Mouse (Mus musculus) limb, embryonic 14.5 days (tissue): Measurements from ENCODE around the gene Hps5. TPM values are rescaled to one million over a fixed set of nuclear protein-coding genes. Genes with fewer than 3 reads are reported as not detected.

Experiments used
- ATAC-seq: fragments of 200-750 bp; cut with Nextera tagmentation; 2 replicates; pipeline ENCODE4 v1.8.0; 2017; ENCODE audit warnings: low read depth, moderate number of reproducible peaks, moderate TSS enrichment; ENCODE audit not compliant: low FRiP score
- DNase-seq: peaks from one replicate; pipeline ENCODE4 v3.0.0-alpha.2; 2015; ENCODE audit warnings: low spot score
- H3K27ac ChIP-seq: fragments of 300-500 bp; sonication (generic); replicated peaks from 2 replicates; pipeline ENCODE4 v1.5.1; 2014; ENCODE audit warnings: low read depth, mild to moderate bottlenecking, low read length, moderate library complexity, mixed read lengths
- H3K27me3 ChIP-seq: fragments of 300-500 bp; sonication (generic); 2 replicates; pipeline ENCODE4 v1.6.1; 2014; ENCODE audit warnings: low read length, mixed read lengths; ENCODE audit not compliant: control insufficient read depth, insufficient read depth
- H3K36me3 ChIP-seq: fragments of 300-500 bp; sonication (generic); 2 replicates; pipeline ENCODE4 v1.6.1; 2014; ENCODE audit warnings: mild to moderate bottlenecking, low read length, moderate library complexity, mixed read lengths; ENCODE audit not compliant: control insufficient read depth, insufficient read depth
- H3K4me1 ChIP-seq: fragments of 300-500 bp; sonication (generic); 2 replicates; pipeline ENCODE4 v1.6.1; 2014; ENCODE audit warnings: antibody characterized with exemption, low read length, mixed read lengths; ENCODE audit not compliant: control insufficient read depth, insufficient read depth
- H3K4me2 ChIP-seq: fragments of 300-500 bp; sonication (generic); replicated peaks from 2 replicates; pipeline ENCODE4 v1.6.1; 2014; ENCODE audit warnings: low read depth, mild to moderate bottlenecking, low read length, moderate library complexity; ENCODE audit not compliant: severe bottlenecking
- H3K4me3 ChIP-seq: fragments of 300-500 bp; sonication (generic); replicated peaks from 2 replicates; pipeline ENCODE4 v1.5.1; 2014; ENCODE audit warnings: low read length
- H3K9ac ChIP-seq: fragments of 300-500 bp; sonication (generic); 2 replicates; pipeline ENCODE4 v1.6.1; 2014; ENCODE audit warnings: mild to moderate bottlenecking, low read depth, low read length, moderate library complexity; ENCODE audit not compliant: severe bottlenecking
- H3K9me3 ChIP-seq: fragments of 300-500 bp; sonication (generic); 2 replicates; pipeline ENCODE4 v1.6.1; 2016; ENCODE audit warnings: low read length; ENCODE audit not compliant: control insufficient read depth
- POLR2A ChIP-seq: fragments of 200-500 bp; IDR thresholded peaks from 2 replicates; pipeline ENCODE4 v1.8.0; 2012; ENCODE audit warnings: inconsistent platforms, mild to moderate bottlenecking, moderate library complexity, borderline replicate concordance; ENCODE audit not compliant: insufficient read depth, insufficient read length; ENCODE audit errors: extremely low read depth
- WGBS: fragments of 180-500 bp; shearing (Covaris S2); extraction: QIAGEN DNeasy Blood & Tissue Kit; methylation state at CpG from one replicate; pipeline ENCODE4 v1.1.7; 2014; 5-methylcytosine and 5-hydroxymethylcytosine counted together
- polyA plus RNA-seq, 2 experiments: library from polyadenylated mRNA; depleted of rRNA in 1 of 2; stranded (reverse) in 1 of 2; unstranded in 1 of 2; fragments of >200 nt; fragmentation: Nextera tagmentation in 1 of 2; extraction: Ambion mirVana in 1 of 2; gene quantifications; 2 replicates each; pipeline versions ENCODE4 v1.2.1 to v1.2.3; 2012 to 2014

Gene Hps5
- polyA plus RNA-seq, 2 experiments, result 20.6 to 34.2 TPM

DNA sequence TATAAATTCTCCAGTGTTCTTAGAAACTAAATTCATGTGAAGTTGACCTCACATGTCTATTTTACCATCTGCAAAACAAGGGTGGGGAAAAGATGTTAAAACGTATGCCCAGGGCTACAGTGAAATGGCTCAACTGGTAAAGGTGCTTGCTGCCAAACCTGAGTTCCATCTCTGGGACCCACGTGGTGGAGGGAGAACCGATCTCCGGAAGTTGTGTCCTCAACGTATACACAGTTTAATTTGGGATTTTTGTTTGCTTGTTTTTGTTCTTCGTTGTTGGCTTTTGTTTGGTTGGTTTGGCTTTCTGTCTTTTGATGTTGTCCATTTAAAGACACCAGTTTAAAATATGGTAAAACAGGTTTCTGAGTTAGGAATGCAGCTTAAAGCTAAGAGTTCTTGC, 915 bp upstream of the Hps5 start:
- Histone ChIP-seq H3K9me3 (no peaks in the 10 kb centered on the region), H3K9ac (peak overlapping the region; percentile 93), H3K27me3 (no peaks in the 10 kb centered on the region), H3K4me3 (peak overlapping the region; percentile 94), H3K27ac (no peak overlapping the region), H3K4me1 (peaks cover 16% of the 10 kb centered on the region), H3K36me3 (peaks cover 17% of the 10 kb centered on the region), H3K4me2 (peak overlapping the region; percentile 77)
- TF ChIP-seq POLR2A, result no peak
- DNase-seq (no peak), ATAC-seq (no peak)
- WGBS, result 63% methylated on average over 6 of the region's 6 CpGs

DNA sequence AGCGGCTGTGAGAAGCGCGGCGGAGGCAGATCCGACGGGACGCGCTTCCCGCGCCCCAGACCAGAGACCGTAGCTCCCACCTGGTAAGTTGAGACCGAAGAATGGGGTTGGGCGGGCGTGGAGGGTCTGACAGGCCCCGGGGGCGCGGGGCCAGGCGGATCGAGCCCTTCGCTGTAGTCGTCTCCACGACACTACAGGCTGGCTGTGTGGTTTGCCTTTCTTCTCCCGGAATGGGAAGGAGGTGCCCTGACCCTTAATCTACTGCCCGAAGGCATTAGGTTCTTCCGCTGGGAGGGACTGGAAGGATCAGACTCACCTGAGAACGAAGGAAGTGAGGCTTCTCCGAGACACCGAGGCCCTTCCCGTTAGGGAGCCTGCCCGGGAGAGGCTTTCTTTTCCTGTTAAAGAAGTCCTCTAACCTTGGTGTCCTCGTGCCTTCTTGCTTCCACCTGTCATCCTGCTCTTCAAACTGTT, 379 bp upstream of the Hps5 start:
- DNase-seq (no peak), ATAC-seq (peak; percentile 32)
- peaks cover 13% of the 10 kb centered on the region for H3K36me3 ChIP-seq
- H3K9me3 ChIP-seq, result no peaks in the 10 kb centered on the region
- H3K27ac ChIP-seq, result peak overlapping the region; percentile 90; the same call in 1 of the 2 replicates
- peaks cover 16% of the 10 kb centered on the region for H3K4me1 ChIP-seq
- under 1% methylated on average over 28 of the region's 31 CpGs for WGBS
- no peak for TF ChIP-seq POLR2A
- no peaks in the 10 kb centered on the region for H3K27me3 ChIP-seq
- H3K9ac ChIP-seq, result peak overlapping the region; percentile 93
- peak overlapping the region; percentile 94 for H3K4me3 ChIP-seq
- H3K4me2 ChIP-seq, result peak overlapping the region; percentile 77

DNA sequence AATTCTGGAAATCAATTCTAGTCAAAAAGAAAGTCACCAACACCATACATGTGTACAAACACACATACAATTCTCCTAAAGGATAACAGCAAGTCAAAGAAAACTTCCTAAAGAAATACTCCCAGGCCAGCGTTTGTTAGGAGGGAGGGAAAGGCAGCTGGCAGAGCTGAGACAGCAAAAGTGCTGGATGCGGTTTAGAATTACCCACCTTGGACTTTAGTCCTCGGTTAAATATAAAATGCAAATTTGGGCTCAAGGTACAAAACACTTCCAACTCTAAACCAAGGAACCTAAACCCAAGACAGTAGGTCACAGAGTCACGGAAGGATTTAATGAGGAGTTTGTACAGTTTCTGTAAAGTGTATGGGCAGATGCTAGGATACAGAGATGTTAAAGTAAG, 2.0 kb downstream of the Hps5 start:
- DNase-seq (no peak), ATAC-seq (no peak)
- WGBS, result 83% methylated on average over 4 of the region's 4 CpGs

DNA sequence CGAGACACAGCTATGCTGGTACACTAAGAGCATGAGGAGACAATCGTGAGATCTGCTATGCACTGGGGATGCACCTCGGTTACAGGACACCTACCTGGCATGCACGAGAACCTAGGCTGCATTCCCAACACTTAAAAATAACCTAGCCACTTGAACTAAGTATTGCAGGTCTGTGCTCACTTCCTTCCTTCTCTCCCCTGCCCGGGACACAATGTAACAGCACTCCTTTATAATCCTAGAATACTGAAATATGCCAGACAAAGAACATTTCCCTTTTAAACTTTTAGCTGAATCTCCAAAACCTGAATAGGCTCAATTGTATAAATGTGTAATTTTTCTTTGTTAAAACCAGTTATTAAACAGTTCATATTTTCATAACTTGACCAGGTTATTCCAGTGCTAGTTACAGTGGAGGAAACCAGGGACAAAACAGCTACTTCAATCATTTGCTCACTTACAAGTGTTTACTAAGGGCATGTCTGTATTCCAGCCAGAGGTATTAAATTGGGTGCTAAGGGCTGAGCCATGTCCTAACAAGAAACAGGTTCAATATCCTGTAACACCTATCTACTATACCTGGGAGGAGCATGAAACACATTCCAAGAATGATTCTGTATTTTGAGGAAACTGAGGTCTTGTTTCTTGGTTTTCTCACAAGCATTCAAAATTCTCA, 6.6 kb downstream of the Hps5 start:
- no peak for TF ChIP-seq POLR2A
- Histone ChIP-seq H3K9ac (no peak overlapping the region), H3K4me1 (no peaks in the 10 kb centered on the region), H3K4me3 (no peak overlapping the region), H3K9me3 (no peaks in the 10 kb centered on the region), H3K4me2 (no peak overlapping the region), H3K27me3 (no peaks in the 10 kb centered on the region), H3K27ac (no peak overlapping the region), H3K36me3 (peaks cover 51% of the 10 kb centered on the region)
- ATAC-seq (no peak), DNase-seq (no peak)
- WGBS, result 89% methylated on average over 5 of the region's 5 CpGs

More for the DNA sequence above, 2.0 kb downstream of the Hps5 start:
- peaks cover 16% of the 10 kb centered on the region for H3K4me1 ChIP-seq
- no peaks in the 10 kb centered on the region for H3K27me3 ChIP-seq
- no peak overlapping the region; the same call in 1 of the 2 replicates for H3K9ac ChIP-seq
- H3K4me2 ChIP-seq, result no peak overlapping the region
- H3K27ac ChIP-seq, result no peak overlapping the region
- no peaks in the 10 kb centered on the region for H3K9me3 ChIP-seq
- no peak for TF ChIP-seq POLR2A
- no peak overlapping the region for H3K4me3 ChIP-seq
- H3K36me3 ChIP-seq, result peaks cover 14% of the 10 kb centered on the region

DNA sequence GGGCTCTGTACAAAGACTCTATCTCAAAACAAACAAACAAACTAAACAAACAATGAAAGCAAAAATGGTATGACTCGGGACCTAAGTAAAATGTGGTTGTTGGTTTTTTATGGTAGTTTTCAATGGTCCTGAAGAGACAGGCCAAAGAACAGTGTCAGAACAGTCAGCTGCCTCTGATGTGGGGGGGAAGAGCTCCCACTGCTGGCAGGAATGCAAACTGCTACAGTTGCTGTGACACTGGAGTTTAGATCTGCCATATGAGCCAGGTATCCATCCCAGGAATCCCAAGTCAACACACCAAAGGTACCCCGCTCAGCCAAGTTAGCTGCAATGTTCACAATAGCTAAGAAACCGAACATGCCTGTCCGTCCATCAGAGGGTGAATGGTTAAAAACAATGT, 25.2 kb downstream of the Hps5 start:
- H3K4me2 ChIP-seq, result no peak overlapping the region
- 66% methylated on average over 4 of the region's 4 CpGs for WGBS
- H3K36me3 ChIP-seq, result peaks cover 81% of the 10 kb centered on the region
- ATAC-seq, result peak; percentile 47; the same call in 1 of the 2 replicates
- TF ChIP-seq POLR2A, result no peak
- H3K9me3 ChIP-seq, result no peaks in the 10 kb centered on the region
- no peak overlapping the region for H3K27ac ChIP-seq
- peak; percentile 54 for DNase-seq
- H3K4me1 ChIP-seq, result no peaks in the 10 kb centered on the region
- no peaks in the 10 kb centered on the region for H3K27me3 ChIP-seq
- no peak overlapping the region for H3K9ac ChIP-seq
- H3K4me3 ChIP-seq, result no peak overlapping the region
